ENCODE assay signal across 22 mouse cellular contexts in the genomic region with DNA sequence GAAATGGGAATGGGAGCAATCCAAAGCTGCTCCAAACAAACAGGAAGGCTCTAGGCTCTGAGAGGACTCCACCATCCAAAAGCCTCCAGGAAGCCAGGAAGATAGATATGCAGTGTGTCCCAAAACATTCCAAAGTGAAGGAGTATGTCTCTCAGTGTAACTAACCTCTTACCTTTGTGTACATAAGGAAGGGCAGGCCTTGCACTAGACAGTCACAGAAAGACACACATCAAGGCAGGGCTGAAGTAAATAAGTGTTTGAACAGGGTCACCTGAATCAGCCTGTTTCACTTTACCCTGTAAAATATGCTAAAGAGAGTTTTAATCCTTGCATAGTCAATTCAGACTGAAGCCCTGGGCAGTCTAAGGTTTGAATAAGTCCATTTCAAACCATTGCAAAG.
"Had no signal": no experiment of that assay in that cellular context is flagged by ENCODE, and none has a peak within 500 bp of the region (broad histone marks: within the 10 kb centered on the region; RNA-seq: fewer than 3 reads in every experiment).

No protein-coding gene starts in this region.

- H3K9ac ChIP-seq: heart, embryonic 13.5 days; heart, embryonic 15.5 days; hindbrain, embryonic 12.5 days; hindbrain, embryonic 14.5 days; intestine, embryonic 15.5 days; kidney, embryonic 15.5 days; limb, embryonic 13.5 days; limb, embryonic 15.5 days; liver, embryonic 12.5 days; liver, embryonic 14.5 days had no signal

- H3K4me3 ChIP-seq: heart, embryonic 13.5 days; heart, embryonic 15.5 days; hindbrain, embryonic 10.5 days; hindbrain, embryonic 12.5 days; intestine, embryonic 15.5 days; kidney, embryonic 15.5 days; limb, embryonic 13.5 days; limb, embryonic 15.5 days; liver, embryonic 12.5 days had no signal

- H3K4me1 ChIP-seq: hindbrain, embryonic 12.5 days; intestine, embryonic 15.5 days; liver, embryonic 12.5 days had no signal

- DNase-seq: gastrocnemius, postnatal 14 days; heart, postnatal 4 days; kidney, adult 11 months; kidney, adult 9 months; kidney, postnatal 14 days; layer of hippocampus, adult 9-11 months; layer of hippocampus, postnatal 36 days; left cerebral cortex, postnatal 4 days had no signal

- H3K27me3 ChIP-seq: heart, embryonic 13.5 days; heart, embryonic 15.5 days; hindbrain, embryonic 12.5 days; intestine, embryonic 15.5 days; kidney, embryonic 15.5 days; limb, embryonic 13.5 days; limb, embryonic 15.5 days; liver, embryonic 12.5 days had no signal

- H3K4me2 ChIP-seq: heart, embryonic 11.5 days; heart, embryonic 13.5 days; heart, embryonic 15.5 days; hindbrain, embryonic 12.5 days; hindbrain, embryonic 14.5 days; intestine, embryonic 15.5 days; kidney, embryonic 15.5 days; limb, embryonic 13.5 days; limb, embryonic 15.5 days; liver, embryonic 12.5 days had no signal

- ATAC-seq: hindbrain, embryonic 16.5 days; intestine, embryonic 15.5 days; liver, embryonic 12.5 days had no signal

- H3K27ac ChIP-seq: heart, embryonic 13.5 days; heart, embryonic 15.5 days; hindbrain, embryonic 10.5 days; hindbrain, embryonic 12.5 days; hindbrain, embryonic 14.5 days; intestine, embryonic 15.5 days; kidney, embryonic 15.5 days; kidney, postnatal 0 days; limb, embryonic 13.5 days; limb, embryonic 15.5 days; liver, embryonic 12.5 days; liver, embryonic 14.5 days had no signal

- H3K9me3 ChIP-seq: heart, embryonic 13.5 days; heart, embryonic 15.5 days; hindbrain, embryonic 10.5 days; hindbrain, embryonic 12.5 days; intestine, embryonic 15.5 days; kidney, embryonic 15.5 days; limb, embryonic 13.5 days; limb, embryonic 15.5 days; liver, embryonic 12.5 days had no signal

- H3K36me3 ChIP-seq: heart, embryonic 13.5 days; heart, embryonic 15.5 days; hindbrain, embryonic 10.5 days; hindbrain, embryonic 12.5 days; intestine, embryonic 15.5 days; kidney, embryonic 15.5 days; limb, embryonic 13.5 days; limb, embryonic 15.5 days; liver, embryonic 12.5 days had no signal
